Mouse (Mus musculus): ENCODE data around the gene Zcrb1. TPM values are rescaled to one million over a fixed set of nuclear protein-coding genes. Genes with fewer than 3 reads are reported as not detected.

The Zcrb1 gene
- 107 TPM for polyA plus RNA-seq (2014; fragmentation: Illumina TruSeq; extraction: RNeasy Lipid Tissue Mini Kit (QIAGEN cat#74804); ENCODE audit: low read depth, low replicate concordance)

GRCm38 (mm10) chr15:93397826-93398698 lies at the start of gene Zcrb1, which contains the start of gene Pphln1:
TSS of gene Zcrb1 (minus strand) at chr15:93398334.
TSS of gene Pphln1 (plus strand) at chr15:93398350.

GRCm38 (mm10) chr15:93336925-93337761 lies 61.0 kb downstream of the Zcrb1 start, which contains the start of gene Yaf2:
TSS of gene Yaf2 (minus strand) at chr15:93336935.

Other genes with a start within 250 kb of the Zcrb1 start
- 9.6 TPM for gene Gxylt1, start 123.2 kb downstream of the Zcrb1 start, polyA plus RNA-seq (2014; fragmentation: Illumina TruSeq; extraction: RNeasy Lipid Tissue Mini Kit (QIAGEN cat#74804); ENCODE audit: low read depth, low replicate concordance)
- gene Yaf2, start 61.4 kb downstream of the Zcrb1 start, polyA plus RNA-seq (2014; fragmentation: Illumina TruSeq; extraction: RNeasy Lipid Tissue Mini Kit (QIAGEN cat#74804); ENCODE audit: low read depth, low replicate concordance), result 27.4 TPM
- gene Pphln1, start within 50 bp of the Zcrb1 start, polyA plus RNA-seq (2014; fragmentation: Illumina TruSeq; extraction: RNeasy Lipid Tissue Mini Kit (QIAGEN cat#74804); ENCODE audit: low read depth, low replicate concordance), result 25.3 TPM
- 10.0 TPM for gene Prickle1, start 197.6 kb upstream of the Zcrb1 start, polyA plus RNA-seq (2014; fragmentation: Illumina TruSeq; extraction: RNeasy Lipid Tissue Mini Kit (QIAGEN cat#74804); ENCODE audit: low read depth, low replicate concordance)